Mouse (Mus musculus) spleen, adult 2 months (tissue): ENCODE measurements at regions not wholly inside any gene's neighbourhood (a gene's known extent, or its start where the extent isn't known, plus 50 kb on each side); places are given as distances from the start of the nearest gene placed in this dataset.

Experiments used
- CTCF ChIP-seq: fragments of 200-500 bp; IDR thresholded peaks from 2 replicates; pipeline ENCODE4 v1.5.1; 2011; ENCODE audit warnings: mild to moderate bottlenecking, inconsistent platforms; ENCODE audit not compliant: insufficient read depth, insufficient read length, insufficient replicate concordance; ENCODE audit errors: extremely low read depth
- POLR2A ChIP-seq: fragments of 200-500 bp; IDR thresholded peaks from 2 replicates; pipeline ENCODE4 v1.6.1; 2011; ENCODE audit warnings: low read depth, low read length, inconsistent platforms

GRCm38 (mm10) chr12:77667151-77667874 is 429.4 kb downstream of the Fut8 start:
- TF ChIP-seq POLR2A (no peak), CTCF (no peak)
